Mouse (Mus musculus) T-helper 2 cell (primary cell): ENCODE results near the gene Sf1.

Experiments used
- in situ Hi-C: fragments of 300-600 bp; cut with MboI, MseI; formaldehyde crosslinking; loops from one replicate; pipeline ENCODE4 v1.15.1; 2025; ENCODE audit warnings: high pct_unique_total_duplicates

Sf1 gene

DNA sequence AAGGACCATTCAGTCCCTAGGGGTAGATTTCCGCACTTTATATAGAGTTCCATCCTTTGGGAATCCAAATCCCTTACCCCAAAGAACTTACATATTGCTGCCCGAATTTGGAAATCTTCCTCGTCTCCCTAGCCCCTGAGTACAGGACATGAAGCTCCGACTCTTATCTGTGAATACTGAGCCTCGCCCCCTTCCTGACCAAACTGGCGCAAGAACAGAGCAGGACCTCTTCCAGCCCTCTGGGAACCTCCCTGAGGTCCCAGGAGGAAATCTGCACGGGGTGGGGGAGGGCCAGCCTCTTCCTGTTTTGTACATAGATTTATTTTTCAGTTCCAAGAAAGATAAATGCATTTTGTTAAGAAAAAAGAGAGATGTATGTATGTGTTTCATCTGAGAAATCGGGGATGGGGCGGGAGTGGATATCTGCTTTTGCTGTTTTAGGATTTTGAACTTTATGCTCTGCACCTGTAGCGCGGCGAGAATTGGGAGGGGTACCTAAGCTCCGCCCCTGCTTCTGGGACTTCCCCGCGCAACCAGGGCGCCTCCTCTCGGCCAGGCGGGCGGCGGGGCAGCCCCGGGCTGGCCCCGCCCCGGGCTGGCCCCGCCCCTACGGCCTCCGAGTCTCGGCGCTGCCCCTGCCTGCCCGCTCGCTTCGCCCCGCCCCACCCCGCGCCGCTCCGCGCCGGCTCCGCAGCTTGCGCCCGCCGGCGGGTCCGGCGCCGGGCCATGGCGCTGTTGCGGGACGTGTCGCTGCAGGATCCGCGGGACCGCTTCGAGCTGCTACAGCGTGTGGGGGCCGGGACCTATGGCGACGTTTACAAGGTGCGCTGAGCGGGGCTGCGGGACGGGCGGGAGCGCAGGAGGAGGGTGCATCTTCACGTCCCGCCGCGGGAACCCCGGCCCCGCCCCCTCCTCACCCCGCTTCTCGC is 22.7 kb upstream of the Sf1 start, which contains the start of gene Map4k2:
Gene Map4k2 (plus strand): TSS at position 612 of the 929 bp plus-strand sequence.
- in situ Hi-C loops = no loop called here

DNA sequence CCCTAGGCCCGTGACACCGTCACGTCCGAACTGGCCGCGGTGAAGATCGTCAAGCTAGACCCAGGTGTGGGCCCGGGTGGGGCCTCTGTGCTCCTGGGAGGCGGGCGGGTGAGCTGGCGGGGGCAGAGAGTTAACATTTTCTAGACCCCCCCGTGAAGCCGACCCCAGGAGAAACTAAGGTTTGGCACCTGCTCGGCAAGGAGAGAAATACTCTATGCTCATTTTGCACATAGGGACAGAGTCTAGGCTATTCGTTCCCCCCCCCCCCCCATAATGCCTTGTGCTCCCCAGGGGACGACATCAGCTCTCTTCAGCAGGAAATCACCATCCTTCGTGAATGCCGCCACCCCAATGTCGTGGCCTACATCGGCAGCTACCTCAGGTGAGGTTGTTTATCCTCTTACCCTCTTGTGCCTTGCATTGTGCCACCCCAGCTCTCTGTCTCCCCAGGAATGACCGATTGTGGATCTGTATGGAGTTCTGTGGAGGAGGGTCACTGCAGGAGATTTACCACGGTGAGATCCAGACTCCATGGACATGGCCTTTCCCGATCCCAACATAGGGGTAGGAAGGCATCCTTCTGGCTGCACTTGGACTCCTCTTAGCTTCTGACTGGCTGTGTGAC is 21.9 kb upstream of the Sf1 start:
- in situ Hi-C loops = no loop called here

- in situ Hi-C loops = no loop called here
These were observed 21.1 kb upstream of the Sf1 start for GRCm38 (mm10) chr19:6342276-6342933.

- in situ Hi-C loops = no loop called here
These were observed 20.2 kb upstream of the Sf1 start for GRCm38 (mm10) chr19:6343066-6343925.

DNA sequence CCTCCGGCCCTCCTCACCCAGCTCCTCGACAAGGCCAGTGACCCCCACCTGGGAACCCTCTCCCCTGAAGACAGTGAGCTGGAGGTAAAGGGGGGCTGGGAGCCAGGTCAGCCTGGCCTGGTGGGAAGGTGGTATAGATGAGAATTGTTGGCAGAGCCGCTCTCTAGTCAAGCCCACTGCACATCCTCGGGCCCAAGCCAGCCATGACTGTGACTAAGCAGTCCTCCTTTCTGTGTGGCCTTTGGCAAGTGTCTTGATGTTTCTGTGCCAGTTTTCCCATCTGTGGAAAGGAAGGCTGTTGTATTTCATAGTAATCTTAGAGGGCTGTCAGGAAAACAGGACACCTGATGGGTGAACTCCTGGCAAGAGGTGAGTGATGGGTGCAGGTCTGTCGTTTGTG is 19.5 kb upstream of the Sf1 start:
- in situ Hi-C loops = no loop called here

GRCm38 (mm10) chr19:6346023-6346422 is 17.5 kb upstream of the Sf1 start:
- in situ Hi-C loops = no loop called here

DNA sequence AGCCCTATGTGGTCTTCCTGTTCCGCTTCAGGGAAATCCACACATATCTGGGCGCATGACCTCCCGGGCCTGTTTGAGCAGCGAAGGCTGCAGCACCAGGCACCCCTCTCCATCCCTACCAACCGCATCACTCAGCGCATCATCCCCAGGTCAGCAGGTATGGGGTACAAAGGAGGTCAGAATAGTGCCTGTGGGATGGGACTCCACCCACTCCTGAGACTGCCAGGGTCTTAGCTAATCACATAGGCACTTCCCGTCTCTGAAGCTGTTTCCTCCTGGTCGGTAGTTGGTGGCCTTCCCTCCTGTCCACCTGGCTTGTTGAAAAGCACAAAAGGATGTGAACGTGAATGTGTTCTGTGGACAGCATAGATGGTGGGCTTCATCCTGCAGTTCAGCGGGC is 16.8 kb upstream of the Sf1 start:
- in situ Hi-C loops = no loop called here

GRCm38 (mm10) chr19:6347615-6348014 is 15.9 kb upstream of the Sf1 start:
- in situ Hi-C loops = no loop called here

GRCm38 (mm10) chr19:6348717-6349116 is 14.8 kb upstream of the Sf1 start:
- in situ Hi-C loops = no loop called here

GRCm38 (mm10) chr19:6349215-6349983 is 14.1 kb upstream of the Sf1 start:
- in situ Hi-C loops = no loop called here

DNA sequence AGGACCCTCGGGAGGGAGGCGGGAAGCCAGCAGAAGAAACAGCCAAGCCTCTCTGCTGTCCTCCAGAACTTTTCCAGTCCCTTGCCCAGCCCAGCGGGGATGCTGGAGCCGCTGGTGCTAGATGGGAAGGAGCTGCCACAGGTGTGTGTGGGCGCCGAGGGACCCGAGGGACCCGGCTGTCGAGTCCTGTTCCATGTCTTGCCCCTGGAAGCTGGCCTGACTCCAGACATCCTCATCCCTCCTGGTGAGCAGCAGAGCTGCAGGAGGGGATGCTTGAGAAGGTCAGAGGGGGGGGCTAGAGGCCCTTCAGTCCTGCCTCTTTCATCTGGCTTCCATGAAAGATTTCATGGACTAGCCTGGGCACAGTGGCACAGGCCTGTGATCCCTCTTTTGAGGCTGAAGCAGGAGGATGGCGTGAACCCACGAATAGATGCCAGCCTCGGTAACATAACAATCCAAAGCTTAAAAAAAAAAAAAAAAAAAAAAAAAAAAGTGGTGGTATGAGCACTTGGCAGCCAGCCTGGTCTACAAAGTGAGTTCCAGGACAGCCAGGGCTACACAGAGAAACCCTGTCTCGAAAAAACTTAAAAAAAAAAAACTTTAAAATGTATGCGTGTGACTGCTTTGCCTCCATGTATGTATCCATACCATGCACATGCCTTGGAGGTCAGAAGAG is 11.9 kb upstream of the Sf1 start:
- in situ Hi-C loops = no loop called here

DNA sequence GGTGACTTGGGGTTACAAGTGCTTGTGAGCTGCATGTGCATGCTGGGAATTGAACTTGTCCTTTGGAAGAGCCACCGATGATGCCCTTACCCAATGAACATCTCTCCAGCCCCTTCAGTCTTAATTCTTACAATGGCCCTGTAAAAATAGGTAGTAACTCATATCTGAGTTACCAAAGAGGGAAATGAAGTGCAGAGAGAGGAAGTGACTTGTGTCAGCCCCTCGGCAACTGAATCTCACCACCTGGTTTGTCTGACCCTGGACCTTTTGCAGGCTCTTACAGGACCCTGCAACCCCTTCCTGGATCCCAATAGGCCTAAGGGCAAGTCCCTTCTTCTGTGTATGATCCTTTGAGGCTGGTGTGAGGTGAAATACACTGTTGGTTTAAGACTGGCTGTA is 11.4 kb upstream of the Sf1 start:
- in situ Hi-C loops = no loop called here

- in situ Hi-C loops = no loop called here
These were observed 9.5 kb upstream of the Sf1 start for GRCm38 (mm10) chr19:6354030-6354429.

DNA sequence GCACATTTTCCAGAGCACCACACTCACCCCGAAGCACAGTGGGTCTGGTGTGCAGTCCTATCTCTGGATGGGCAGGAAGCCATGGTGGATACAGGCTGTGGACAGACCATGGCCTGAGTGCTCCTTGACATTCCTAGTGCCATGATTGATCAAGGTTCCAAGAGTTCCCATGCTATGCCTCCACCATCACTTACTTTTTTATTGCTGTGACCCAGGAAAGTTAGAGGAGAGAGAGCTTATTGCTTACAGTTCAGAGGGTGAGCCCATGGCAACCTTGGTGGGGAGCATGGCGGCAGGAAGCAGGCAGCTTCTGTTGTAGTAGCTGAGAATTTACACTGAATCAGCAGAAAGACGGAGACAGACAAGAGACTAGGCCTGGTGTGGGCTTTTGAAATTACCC is 2.2 kb upstream of the Sf1 start:
- in situ Hi-C loops = no loop called here

GRCm38 (mm10) chr19:6363091-6363410 is 439 bp upstream of the Sf1 start:
- in situ Hi-C loops = no loop called here

DNA sequence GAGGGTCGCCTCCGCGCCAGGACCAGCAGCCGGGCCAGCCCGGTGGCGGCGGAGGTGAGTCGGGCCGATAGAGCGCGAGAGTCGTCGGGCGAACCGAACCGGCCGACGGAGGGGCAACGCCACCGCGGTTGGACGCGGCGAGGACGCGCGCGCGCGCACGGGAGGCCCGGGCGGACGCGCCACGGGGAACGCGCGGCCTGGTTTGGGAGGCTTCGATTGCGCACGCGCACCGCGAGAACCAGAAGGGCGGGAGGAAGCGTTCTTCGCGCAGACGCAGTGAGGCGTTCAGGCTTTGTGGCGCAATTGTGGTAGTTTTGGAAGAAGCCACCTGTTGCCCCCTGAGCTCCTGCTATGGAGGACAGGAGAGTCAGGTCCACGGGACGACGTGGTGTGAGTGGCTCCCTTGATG is 831 bp downstream of the Sf1 start:
- in situ Hi-C loops = no loop called here

DNA sequence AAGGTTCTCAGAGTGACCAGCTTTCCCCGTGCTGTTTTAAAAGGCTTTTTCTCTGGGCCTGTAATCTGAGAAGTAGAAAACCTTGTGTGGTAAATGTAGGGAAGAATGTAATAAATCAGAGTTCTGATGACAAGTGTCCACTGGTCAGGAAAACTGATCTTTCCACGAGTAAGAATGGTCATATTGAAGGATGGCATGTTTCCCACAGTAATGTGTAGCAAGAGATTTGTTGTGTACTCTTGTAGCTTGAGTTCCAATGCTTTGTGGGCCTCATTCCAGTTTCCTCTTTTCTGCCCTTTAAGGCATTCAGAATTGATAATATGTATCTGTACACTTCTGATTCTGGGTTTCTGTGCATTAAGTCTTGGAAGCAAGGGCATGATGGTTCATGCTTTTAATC is 1.4 kb downstream of the Sf1 start:
- in situ Hi-C loops = no loop called here

- in situ Hi-C loops = no loop called here
These were observed 6.7 kb downstream of the Sf1 start for GRCm38 (mm10) chr19:6370175-6370574.

GRCm38 (mm10) chr19:6372433-6372832 is 8.9 kb downstream of the Sf1 start:
- in situ Hi-C loops = no loop called here
